Mouse (Mus musculus): ENCODE results near the gene Tmem53.

DNA sequence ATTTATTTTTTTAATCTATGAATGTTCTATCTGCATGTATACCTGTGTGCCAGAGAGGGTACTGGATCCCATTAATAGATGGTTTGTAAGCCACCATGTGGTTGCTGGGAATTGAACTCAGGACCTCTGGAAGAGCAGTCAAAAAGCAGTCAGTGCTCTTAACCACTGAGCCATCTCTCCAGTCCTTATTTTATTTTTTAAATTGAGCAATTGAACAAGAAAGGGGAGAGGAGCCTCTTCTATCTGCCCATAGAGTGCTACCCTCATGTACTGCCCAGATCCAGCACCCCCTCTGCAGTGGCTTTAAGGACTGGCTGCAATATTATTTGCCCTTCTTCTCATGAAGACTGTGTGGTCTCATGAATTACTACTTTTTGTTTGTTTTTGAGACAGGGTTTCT is 26.5 kb upstream of the Tmem53 start:
- TF ChIP-seq CTCF (IDR thresholded peaks at IDR 0.05; ENCODE audit: low read depth): no peak
- no peak for TF ChIP-seq EP300 (IDR thresholded peaks at IDR 0.05; ENCODE audit: low read depth)

All from liver, embryonic 14.5 days (tissue).